Mouse (Mus musculus) ZHBTc4 (cell line): ENCODE measurements around the gene Tagln2.
A peak's percentile ranks its signal among the peaks of the same experiment; 100 is the strongest.

Experiments
- DNase-seq: peaks from one replicate; pipeline ENCODE4 v3.0.0-alpha.2; 2011; ENCODE audit warnings: low read depth, low spot score

Gene Tagln2

DNA sequence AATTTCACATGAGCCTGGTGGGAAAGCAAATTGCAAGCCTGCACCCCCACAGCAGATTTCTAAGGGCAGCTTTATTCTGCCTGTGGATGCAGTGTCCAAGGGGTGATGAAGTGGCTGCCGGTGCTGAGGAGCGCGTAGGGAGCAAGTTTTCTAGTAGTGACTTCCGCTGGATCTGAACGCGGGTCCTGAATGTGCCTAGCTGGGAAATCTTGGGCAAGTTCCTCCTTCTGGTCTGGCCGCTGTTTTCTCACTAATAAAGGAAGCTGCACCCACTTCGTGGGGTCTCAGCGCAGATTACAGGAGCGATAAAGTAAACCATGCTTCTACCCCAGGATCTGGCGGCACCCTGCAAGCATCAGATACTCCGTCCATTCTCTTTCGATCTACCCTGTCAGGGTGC is 18.7 kb upstream of the Tagln2 start:
- no peak for DNase-seq

DNA sequence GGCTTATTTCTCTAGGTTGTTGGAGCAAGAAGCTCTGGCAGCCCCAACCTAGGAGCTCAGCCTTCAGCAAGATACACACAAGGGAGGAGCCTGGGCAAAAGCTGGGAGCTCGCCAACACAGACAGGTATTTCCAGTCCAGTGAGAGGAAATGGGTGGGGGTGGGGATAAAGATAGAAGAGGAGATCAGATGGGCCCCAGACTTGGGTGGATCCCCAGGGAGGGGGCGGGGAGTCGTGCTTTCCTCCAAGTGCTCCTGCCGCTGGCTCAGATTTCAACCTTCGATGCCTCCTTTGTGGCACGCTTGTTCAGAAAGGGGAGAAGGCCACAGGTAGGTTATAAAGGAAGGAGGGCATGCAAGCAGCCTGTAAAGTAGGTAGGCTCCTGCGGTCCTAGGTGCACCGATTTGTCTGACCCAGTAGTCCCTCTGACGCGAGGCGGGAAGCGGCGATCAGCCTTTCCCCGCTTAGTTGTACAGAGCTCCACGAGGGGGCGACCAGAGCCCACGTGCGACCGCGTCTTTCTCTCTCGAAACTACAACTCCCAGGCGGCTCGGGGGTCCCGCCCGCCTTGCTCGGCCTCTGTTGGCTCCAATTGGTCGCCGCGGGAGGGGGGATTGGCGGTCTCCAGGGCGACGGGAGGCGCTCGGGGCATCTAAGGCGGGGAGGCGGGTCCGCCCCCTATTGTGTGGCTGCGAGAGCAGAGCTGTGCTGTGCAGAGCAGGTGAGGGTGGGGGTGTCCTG is 18.1 kb upstream of the Tagln2 start, which contains the start of gene Igsf9:
Igsf9 (plus strand) TSS at position 249 of the 741 bp plus-strand sequence.
- peak; percentile 98 for DNase-seq

DNA sequence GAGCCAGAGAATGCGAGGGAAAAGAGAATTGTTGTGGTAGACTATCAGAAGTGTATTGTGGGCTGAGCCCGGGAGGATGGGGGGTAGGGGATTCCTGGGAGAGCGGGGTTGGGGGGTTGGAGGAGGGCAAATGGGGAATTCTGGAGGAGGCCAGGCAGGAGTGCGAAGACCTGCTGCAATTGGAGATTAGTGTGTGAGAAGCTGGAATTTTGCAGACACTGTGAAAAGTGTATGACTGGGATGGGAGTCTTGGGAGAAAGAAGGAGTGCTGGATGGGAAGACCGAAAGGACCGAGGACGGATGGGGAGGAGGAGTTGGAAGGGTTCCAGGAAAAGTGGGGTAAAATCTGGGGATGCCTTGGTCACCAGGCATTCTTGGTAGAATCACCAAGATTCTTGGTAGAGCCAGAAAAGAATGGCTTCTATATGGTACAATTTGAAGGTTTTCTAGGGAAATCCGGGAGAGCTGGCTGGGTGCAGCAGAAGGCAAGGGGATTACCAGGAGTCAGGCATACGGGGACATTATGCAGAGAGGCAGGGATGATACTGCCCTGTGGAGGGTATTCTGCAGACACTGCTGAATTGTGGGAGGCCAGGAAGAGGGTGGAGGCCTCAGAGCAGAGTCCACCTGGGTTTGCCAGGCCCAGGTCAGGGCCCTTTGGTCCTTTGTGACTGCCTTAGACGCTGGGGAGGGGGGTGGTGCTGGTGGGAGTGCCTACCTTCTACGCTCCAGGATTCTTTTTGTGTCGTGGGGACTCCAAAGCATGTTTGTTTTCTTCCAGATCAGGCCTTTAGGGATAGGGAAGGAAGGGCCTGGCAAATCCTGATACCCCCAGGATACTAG is 17.1 kb upstream of the Tagln2 start:
- no peak for DNase-seq

DNA sequence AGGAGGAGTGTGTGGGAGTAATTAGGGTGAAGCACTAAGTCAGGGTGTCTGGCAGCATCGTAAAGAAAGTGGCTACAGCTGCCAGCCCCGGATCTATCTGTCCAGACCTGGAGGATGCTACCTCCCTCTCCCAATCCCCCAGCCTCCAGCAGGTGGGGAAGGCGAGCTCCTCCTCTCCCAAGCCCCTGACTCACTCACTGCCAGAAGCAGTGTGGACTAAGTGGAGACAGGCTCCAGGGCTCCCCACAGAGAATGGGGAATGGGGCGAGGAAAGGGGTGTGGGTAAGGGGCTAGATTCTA is 16.5 kb upstream of the Tagln2 start:
- DNase-seq = no peak

DNA sequence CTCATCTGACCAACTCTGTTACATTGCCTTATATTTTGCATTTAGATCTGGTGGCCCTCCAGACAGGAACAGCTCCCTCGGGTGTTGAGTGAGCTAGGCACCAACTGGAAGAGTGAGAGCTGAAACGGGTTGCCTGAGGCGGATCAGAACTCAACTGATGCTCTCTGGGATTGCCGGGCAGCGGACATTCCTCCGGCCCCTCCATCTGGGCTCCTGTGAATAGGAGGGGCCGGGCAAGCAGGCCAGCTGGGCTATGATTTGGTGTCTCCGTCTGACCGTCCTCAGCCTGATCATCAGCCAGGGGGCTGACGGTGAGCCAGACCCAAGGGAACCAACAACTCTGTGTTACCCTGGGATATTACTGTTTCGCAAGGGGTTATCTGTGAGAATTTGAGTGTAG is 15.6 kb upstream of the Tagln2 start:
- DNase-seq = no peak

DNA sequence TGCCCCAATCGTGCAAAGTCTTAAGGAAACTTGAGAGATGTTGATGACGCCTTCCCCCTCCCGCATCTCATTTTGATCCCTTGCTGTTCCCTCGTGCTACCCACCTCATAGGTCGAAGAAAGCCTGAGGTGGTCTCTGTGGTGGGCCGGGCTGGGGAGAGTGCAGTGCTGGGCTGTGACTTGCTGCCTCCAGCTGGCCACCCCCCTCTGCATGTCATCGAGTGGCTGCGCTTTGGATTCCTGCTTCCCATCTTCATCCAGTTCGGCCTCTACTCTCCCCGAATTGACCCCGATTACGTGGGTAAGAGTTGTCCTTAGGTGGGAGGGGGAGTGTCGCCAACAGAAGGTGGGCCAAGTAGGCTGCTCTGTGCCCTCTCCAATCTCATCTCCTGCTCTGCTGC is 15.2 kb upstream of the Tagln2 start:
- DNase-seq = no peak

DNA sequence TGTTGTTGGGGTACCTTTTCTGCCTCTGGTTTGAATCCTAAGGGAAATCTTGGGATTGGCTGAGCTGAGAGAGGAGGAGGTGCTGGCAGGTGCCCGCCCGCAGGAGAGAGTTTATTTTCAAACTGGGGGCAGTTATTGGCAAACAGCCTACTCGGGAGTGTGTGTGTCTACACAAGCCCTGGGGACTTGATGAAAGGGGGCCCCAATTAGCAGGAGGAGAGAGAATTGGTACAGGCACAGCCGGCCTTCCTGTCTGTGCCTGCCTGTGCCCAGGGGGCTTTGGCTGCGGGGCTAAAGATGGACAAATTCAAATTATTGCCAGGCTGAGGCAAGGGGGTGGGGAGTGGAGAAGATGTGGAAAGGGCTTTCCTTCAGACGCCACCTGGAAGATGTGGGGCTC is 14.0 kb upstream of the Tagln2 start:
- DNase-seq = no peak

DNA sequence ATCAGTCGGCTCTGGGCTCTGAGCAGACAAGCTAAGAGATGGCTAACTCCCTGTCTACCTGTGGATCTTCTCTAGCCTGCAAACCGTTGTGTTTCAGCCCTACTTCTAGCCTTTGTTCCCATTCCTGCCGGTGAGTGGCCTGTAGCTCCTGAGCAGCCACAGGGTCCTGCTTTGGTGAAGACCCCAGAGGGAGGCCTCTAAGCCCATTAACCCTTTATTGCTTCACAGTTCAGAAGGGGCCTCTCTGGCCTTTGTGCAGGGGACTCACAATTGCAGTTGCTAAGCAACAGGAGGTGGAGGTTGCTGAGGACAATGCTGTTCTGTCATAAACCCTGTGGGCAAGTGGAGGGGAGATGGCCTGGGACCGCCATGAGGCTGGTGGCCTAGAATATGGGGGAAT is 13.6 kb upstream of the Tagln2 start:
- DNase-seq = no peak

DNA sequence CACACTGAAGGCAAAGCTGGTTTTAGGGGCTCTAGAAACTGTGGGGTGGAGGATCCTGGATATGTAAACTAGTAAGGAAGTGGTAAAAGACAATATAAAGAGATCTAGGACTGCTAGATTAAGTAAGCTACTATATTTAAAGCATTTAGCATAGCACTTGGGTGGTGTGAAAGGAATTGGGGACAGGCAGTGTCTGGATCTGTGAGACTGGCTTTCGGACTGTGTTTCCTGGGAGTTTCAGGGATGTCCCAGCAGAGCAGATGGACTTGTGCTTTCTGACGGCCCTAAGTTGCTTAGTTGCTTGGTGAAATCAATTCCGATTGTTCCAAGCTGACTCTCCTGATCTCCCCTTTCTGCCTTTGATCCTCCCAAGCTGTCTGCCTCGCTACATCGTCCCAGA is 13.2 kb upstream of the Tagln2 start:
- no peak for DNase-seq

DNA sequence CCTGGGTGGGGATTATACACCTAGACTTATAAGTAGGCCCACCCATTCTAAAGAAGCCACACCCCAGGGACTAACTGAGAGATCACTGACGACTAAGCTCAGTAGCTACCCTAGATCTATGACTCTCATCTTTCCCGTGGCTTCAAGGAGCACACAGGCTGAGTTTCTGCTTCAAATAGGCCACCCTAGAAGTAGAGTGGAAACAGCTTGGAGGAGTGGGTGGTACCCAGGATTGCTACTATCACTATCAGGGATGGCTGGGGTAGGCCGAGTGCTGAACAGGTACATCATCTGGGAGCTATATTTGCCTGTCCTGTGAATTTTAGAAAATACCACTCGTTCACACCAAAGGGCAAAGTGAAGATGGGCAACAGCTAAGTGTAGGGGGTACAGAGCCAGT is 12.0 kb upstream of the Tagln2 start:
- DNase-seq = no peak

DNA sequence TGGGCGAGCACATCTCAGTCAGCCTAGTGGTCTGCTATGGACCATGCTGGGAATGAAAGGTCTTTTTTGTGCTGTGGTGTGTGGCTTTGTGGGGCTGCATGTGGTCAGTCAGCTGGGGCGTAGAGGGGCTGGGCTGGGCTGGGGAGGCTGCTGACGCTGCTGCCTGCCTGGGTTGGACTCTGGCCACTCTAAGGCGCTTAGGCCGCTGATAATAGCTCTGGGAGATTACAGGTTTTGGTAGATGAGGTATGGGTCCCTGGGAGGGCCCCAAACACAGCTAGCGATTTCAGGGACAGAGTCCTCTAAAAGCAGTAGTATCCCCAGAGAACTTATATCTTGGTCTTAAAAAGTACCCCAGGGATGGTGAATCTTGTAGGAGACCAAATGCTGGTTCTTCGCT is 11.0 kb upstream of the Tagln2 start:
- no peak for DNase-seq

DNA sequence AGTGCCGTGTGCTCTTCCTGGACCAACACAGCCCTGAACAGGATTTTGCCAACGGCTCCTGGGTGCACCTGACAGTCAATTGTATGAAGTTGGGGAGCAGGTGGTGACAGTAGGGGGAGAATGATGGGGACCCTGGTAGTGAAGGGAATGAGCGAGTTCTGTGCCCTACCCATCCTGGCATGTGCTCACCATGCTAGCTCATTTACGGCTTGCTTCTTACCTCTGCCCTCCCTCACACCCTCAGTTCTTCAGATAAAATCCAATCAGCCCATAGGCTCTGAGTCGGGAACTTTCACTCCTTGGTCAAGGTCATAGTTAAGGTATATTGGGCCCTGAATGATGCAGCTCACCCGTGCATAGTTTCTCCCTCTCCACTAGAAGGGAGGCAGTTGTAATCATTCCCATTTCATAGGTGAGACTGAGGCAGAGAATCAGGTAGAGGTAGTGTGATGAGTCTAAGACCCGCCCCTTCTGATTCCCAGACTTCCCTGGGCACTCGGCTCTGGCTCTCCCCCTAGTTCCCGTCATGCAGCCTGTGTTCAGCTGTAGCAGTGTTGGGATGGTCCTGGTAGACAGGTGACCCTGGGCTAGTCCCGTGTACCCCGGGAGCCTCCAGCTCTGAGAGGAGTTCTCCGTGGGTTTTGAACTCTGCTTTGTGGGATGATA is 10.1 kb upstream of the Tagln2 start:
- no peak for DNase-seq

DNA sequence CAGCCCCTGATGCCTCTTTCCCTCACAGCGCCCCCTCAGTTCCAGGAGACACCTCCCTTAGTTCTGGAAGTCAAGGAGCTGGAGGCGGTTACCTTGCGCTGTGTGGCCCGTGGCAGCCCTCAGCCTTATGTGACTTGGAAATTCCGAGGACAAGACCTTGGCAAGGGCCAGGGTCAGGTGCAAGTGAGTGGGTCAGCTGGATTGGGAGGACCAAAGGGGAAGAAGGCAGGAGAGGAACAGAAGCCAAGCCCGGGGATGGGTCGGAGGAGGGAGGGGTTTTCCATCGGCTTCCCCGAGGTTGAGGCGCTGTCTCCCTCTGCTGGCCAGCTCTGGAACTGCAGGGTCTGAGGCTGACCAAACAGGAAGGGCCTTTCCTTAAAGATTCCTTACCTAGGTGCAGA is 9.6 kb upstream of the Tagln2 start:
- DNase-seq = peak; percentile 88

DNA sequence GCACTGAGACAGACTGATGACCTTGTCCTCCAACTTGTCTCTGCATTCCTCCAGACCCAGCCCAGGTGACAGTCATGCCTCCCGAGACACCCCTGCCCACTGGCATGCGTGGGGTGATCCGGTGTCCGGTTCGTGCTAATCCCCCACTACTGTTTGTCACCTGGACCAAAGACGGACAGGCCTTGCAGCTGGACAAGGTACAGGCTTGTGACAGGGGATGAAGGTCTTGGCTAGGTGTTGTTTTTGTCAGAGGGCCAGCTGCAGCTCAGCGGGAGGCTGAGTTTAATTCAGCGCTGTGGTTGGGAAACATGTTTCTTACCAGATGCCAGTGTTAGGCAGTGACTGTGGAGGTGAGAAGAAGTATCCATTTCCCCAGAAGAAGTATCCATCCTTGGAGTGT is 7.8 kb upstream of the Tagln2 start:
- no peak for DNase-seq

DNA sequence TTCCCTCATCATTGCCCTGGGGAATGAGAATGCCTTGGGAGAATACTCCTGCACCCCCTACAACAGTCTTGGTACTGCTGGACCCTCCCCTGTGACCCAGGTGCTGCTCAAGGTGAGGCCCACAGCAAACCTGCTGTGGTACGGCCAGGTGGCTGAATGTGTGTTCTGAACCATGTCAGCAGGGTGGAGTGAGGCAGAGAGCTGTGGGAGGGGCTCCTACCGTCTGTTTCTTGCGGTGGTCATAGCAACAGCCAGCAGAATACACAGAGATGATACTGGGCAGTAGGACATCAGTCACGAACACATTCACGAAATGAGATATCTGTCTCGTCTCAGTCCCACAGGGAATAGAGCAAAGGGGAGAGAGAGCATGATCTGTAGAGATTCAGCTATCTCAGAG is 6.3 kb upstream of the Tagln2 start:
- no peak for DNase-seq

DNA sequence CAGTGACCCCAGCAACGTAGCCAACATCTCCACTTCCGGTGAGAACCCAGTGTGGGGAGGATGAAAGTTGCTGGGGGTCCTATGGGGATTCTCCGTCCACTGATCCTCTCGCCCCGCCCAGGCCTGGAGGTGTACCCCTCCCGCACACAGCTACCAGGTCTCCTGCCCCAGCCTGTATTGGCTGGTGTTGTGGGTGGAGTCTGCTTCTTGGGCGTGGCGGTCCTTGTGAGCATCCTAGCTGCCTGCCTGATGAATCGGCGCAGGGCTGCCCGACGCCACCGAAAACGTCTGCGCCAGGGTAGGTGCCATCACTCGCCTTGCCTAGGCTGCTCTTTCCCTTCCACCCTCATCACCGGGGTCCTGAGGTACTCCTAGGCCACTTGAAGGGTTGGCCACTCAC is 3.8 kb upstream of the Tagln2 start:
- peak; percentile 58 for DNase-seq

DNA sequence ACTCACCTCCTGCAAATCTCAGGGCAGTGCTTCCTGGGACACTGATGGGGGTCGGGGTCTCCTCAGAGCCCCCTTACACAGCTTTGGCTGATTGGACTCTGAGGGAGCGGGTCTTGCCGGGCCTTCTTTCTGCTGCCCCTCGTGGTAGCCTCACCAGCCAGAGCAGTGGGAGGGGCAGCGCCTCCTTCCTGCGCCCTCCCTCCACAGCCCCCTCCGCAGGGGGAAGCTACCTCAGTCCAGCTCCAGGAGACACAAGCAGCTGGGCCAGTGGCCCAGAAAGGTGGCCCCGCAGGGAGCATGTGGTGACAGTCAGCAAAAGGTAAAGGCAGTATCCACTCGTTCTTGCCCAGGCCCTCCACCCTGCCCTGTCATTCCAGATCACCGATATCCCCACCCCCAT is 2.4 kb upstream of the Tagln2 start:
- DNase-seq = no peak

DNA sequence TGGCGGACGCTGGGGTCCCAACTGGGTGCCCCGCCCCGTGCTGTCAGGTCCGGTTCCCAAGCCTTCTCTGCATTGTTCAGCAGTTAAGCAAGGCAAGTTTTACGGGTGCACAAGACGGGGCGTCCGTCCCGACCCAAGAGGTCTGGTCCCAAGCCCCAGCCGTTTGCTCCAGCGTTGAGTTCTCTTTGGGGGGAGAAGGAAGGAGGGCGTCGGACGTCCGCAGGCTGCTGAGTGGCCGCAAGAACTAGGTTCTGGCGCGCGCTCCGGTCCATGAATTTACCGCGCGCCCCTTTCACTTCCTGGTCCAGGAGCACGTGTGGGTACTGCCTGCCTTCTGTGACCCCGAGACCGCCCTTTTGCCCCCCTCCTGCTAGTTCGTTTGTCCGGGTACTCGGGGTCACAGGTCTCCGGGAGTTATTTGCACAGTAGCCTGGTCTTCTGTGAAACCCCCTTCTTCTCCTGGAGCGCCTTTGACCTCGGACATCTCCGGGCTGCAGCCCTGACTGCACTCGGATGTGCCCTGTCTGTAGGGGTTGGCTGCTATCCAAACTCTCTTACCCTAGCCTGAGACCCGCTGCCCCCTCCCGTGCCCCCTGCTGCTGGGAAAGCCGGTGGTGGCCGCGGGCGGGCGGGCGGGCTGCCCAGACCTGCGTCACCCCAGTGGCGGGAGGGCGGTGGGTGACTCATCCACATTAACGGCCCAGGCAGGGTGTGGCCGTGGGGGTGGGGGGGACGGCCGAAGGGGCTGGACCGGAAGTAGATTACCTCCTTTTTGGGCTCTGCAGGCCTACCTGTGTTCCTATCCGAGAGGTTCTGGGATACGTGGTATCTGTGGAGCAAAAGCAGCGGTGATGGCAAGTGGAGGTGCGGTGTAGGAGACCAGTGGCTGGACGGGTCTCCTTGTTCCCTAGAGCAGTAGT is 864 bp downstream of the Tagln2 start:
- no peak for DNase-seq

DNA sequence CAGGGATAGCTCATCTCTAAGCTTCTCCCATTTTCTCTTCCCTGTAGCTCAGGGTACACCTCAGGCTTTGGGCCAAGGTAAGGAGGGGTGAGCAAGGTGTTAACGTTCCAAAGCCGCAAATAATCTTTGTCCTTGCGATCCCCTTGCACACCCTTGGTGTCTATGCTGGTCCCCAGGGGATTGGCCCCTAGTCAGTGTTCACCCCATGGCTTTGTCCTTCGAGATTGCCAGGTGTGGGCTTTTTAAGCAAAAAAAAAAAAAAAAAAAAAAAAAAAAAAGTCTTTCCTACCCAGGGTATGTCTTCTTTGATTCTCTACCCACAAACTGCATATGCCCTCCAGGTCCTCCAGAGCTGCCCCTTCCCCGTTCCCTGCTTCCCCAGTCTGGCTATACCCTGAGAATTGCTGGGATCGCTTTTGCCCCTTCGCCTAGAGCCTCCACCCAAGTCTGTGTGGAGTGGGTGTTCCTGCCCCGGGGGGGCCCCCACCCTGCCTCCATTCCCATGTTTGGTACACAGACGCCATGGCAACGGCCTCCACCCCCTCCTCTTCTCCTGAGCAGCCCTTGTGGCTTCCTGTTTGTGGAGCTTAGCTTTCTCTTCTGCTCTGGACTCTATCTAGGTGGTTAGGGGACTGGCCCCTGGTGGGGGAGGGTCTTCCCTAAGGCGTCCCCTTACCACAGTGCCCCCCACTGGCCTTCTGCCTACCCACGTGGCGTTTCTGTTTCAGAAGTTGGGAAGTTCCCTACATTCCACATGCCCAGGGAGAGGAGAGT is 1.7 kb downstream of the Tagln2 start:
- DNase-seq = peak; percentile 51

DNA sequence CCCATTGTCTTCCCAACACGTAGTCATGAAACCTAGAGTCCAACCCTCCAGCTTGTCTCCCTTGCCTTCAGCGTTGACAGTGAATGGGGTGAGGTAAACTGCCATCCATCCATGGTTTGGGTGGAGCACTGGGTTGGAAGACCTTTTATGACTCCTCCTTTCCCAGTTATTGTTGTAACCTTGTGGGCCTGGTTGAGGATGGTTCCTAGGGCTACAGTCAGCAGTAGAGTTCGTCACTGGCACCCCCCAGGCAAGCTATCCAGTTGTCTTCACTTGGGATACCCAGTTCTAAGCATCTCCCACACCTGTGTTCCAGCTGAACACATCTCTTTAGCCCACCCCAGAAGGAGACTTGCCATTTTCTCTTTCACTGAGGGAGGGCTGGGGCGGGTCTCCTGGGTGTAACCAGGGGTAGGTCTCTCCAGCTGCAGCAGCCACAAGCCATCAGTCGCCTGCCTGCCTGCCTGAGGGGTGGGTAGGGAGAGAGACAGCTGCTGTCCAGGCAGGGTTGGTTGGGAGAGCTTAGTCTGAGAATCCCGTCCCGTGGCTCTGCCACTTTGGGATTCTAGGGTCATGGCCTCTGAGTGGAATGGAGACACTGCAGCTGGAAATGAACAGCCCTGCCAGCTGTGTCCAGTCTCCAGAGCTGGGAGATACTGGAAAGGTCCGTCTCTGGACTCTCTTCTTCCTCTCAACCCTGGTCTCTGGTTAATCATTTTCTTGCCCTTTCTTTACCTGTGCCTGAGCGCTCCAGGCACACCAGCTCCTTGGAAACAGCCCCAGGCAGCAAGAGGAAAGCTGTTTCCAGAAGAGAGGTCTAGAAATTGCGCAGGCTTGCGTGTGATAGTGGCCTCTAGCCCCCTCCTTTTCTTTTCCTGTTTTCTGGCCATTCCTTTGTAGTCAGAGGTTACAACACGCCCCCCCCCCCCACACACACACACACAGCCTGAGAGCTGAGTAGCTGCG is 2.6 kb downstream of the Tagln2 start:
- DNase-seq = peak; percentile 64
